Mouse (Mus musculus) right cerebral cortex, postnatal 10 days (tissue): ENCODE measurements at regions not wholly inside any gene's neighbourhood (a gene's known extent, or its start where the extent isn't known, plus 50 kb on each side); places are given as distances from the start of the nearest gene placed in this dataset.
A peak's percentile ranks its signal among the peaks of the same experiment; 100 is the strongest.

Experiments
- DNase-seq, 2 experiments: peaks; one replicate each; pipeline ENCODE4 v3.0.0; 2021; ENCODE audit warnings: low spot score in 2 of 2

DNA sequence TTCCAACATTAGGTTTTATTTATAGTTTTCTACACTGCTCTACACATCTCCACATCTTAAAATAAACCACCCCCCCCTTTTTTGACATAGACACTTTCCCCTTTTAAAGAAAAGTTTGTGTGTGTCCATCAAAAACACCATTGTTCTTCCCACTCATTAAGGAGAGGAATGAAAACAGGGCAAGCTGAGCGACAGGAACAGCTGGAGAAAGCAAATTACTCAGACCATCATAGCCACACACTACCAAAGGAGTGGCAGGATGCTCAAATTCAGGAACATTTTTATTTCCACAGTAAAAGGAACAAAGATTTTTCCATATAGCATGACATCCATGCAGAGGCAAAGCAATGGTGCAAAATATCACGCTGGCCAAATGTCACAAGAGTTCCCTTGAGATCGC, 198.6 kb downstream of the Gm11361 start:
- DNase-seq, result no peak

DNA sequence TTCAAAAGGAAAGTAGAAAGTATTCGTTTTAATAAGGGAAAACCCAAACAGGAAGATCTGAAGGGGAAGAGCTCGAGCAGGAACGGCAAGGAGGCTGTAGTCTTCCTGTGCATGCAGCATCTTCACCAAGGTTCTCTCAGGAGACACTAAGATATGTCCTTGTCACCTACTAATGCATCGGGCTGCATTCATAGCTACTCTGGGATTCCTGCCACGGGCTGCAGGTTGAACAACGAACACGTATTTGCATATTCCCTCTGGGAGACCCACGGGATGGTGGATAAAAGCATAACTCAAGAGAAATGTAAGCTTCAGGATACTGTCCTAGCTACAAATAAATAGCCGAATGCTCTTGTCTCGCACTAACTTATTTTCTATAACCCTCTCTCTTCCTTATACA, 197.7 kb downstream of the Gm11361 start:
- DNase-seq, result no peak

DNA sequence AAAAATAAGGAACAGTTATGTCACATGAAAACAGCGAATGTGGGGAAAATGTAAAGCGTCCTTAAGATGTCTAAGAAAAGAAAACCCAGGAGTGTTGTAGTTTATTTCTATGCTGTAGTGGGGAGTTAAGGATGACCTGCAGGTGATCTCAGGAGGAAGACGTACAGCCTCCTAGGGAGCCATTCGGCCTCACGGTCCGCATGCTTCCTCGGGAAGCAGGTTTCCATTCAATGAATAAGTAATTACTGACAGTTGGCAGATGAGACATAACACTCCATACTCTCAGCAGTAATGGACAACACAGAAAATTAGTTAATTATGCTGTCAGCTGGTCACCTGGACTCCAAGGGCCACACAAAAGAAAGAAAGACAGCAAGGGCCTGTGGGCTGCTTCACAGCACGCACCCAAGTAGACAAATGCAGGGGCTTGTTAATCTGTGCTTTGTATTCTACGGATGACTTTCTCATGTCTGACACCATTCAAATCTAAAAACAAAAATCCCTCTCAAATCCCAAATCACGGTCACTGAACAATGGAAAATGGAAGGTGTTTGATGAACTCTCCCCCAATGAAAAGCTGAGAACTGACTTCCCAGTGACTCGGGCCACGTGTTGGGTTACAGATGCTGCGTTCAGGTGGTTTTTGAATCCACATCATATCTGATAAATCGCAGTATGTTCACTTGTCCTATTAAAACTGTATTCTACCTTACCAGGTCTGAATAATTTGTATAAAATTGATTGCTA, 193.5 kb downstream of the Gm11361 start:
- no peak for DNase-seq

DNA sequence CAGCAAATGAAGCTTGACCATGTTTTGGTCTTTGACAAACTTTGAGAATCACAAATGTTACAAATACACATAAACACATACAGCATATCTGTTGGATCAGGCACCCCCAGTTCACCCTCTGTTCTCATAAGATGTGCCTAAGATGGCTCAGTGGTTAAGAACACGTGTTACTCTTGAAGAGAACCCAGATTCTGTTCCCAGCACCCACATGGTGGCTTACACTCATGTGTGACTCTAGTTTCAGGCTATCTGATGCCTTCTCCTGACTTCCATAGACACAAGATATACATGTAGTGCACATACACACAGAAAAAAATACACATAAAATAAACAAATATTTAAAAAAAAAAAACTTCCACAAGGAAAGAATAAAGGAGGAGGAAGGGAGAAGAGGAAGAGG, 191.7 kb downstream of the Gm11361 start:
- DNase-seq, result no peak

DNA sequence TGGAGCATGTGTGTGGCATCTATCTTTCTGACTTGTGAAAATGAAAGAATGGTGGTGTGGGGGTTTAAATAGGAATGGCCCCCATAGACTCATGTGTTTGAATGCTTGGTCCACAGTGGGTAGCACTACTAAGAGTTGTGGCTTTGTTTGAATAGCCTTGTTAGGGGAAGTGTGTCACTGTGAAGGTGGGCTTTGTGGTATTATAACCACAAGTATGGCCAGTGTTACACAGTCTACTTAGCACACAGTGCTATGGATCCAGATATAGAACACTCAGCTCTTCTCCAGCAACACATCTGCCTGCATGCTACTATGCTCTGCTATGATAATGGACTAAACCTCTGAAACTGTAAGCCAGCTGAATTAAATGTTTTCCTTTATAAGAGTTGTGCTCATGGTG, 184.9 kb downstream of the Gm11361 start:
- DNase-seq, result no peak

DNA sequence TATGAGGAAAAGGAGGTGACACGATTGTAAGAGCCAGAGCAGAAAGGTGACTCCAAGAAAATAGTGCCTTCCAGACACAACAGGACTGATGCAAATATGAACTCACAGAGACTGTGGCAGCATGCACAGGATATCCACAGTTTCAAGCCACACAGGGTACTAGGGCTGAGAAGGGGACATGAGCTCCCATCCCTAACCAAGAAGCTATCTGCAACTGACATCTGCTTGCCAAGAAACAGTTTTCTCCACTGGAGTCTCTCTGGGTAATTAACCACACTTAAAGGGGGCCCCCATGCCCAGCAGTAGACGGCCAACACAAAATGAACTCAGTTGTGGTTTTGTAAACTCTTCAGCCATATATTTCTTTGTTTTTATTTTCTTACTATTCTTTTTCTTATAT, 176.1 kb downstream of the Gm11361 start:
- no peak for DNase-seq

DNA sequence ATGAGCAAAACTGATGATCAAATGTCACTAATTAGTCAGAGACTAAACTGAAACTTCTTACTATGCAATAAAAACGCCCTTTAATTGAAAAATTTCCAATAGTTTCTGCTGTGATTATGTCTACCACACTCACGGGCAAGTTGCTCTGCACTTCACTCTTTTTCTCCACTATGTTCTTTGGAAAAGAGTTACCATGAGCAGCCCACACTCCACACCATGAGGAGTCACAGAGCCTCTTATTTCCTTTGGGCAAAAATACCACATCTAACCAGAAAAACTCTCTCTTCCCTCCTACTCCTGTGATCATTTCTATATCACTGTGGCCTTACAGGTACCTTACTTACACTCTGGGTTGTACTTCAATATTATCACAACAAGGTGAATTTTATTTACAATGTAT, 174.7 kb downstream of the Gm11361 start:
- no peak for DNase-seq

DNA sequence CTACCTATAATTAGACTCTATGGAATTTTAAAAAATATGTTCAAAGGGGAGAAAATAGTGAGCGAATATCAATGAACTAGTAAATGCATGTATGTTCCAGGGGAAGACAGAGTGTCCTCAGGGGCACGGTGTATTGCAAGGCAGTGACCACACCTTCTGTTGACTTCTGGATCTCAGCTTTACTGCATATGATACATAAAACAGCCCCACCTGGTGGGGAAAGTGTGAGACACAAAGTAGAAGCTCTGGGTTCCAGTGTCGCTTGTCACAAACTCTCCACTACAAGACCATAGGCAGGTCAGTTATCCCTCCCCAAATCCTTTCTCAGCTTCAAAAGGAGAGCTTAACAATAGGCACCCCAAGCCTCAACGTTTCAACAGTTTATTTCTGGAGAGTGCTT, 168.8 kb downstream of the Gm11361 start:
- no peak for DNase-seq

DNA sequence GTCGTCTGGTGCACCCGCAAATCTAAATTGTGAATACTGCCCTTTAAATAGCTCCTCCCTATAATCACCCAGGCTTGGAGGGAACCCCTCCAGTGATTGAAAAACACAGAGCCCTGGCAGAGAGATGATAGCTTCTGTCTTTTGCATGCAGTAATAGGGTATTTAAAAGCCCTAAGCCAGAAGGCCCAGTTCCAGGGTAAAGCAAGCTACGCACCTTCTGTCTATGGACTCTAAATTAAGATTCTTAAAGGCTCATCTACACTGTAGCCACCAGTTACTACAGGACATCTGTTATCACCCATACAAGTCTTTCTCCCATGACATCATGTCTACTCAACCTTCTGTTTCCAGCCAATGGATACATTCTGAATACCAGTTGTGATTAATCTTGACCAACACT, 167.8 kb downstream of the Gm11361 start:
- DNase-seq, result no peak

DNA sequence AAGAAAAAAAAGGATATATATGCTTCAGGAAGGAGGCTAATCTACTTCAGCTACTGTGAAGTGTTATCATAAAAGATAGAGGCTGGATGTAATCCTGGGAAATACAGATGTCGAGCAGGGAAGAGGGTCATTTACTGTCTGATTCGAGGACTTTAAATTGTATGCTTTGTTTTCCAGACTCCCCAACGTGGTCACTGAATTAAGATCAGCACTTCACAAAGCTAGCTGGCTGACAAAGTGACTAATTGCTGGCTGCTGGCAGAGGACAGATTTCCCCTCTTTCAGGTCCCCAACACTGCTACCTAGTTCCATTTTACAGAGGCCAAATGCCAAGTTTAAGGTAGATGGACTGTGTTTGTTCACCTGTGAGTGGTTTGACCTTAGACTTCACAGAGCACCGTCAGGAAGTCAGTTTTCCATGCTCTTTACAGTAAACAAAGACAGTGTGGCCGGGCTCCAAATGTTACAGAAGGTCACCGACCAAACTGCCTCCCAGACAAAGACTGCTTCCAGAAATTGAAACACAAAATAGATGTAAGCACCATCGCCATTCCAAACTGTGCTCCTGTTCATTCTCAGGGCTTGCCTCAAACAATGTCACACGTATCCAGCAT, 167.2 kb downstream of the Gm11361 start:
- DNase-seq, result no peak

DNA sequence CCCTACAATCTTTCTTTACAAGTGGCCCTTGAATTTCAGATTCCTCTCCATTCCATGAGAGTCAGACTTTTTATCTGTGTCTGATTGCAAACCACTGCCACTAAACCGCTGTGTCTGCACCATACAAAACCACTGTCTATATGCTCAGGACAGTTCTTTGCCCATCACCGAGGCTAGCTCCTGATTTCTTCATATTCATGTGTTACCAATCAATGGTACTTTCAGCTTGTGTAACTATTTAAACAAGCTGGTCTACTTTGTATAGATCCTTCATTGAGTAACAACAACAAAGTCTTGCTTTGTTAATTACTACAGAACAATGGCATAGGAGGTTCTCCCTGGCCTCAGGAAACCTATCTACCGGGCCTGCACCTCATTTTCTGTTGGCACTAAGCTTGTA, 164.0 kb downstream of the Gm11361 start:
- DNase-seq, result no peak

DNA sequence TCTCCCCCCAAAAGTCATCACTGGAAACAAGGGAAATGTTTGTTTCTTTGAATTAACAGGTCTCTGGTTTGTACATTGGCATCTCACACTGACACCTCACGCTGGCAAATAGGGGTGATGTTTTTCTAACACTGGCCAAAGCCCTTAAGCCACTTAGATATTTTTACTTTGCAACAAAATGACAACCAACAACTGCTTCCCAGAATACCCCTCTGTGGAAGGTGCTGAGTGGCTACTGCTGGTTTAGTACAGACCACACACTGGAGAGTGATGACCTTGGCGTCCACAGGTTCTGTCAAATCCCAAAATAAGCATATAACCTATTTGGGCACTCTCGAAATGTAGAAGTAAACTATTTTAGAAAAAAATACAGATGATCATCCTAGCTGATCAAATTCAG, 163.3 kb downstream of the Gm11361 start:
- DNase-seq, result no peak

DNA sequence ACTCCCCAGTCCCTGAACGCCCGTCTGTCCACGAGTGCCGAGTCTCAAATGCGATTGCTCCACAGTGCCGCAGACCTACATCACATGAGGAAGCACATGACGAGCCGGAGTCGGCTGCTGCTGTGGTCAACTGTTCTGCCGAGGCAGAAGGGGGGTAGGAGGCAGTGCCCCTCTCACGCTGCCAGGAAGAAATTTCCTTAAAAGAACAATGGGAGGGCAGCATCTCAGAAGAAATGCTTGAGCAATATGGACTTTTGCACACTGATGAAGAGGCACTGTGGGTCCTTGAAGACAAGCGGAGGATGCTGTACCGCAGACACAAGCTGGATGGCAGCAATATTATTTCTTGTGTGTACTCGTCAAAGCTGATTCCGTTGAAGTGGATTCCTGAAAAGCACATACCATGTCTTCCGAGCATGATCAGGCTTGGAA, 162.6 kb downstream of the Gm11361 start:
- peak; percentile 92 to 96 for DNase-seq

DNA sequence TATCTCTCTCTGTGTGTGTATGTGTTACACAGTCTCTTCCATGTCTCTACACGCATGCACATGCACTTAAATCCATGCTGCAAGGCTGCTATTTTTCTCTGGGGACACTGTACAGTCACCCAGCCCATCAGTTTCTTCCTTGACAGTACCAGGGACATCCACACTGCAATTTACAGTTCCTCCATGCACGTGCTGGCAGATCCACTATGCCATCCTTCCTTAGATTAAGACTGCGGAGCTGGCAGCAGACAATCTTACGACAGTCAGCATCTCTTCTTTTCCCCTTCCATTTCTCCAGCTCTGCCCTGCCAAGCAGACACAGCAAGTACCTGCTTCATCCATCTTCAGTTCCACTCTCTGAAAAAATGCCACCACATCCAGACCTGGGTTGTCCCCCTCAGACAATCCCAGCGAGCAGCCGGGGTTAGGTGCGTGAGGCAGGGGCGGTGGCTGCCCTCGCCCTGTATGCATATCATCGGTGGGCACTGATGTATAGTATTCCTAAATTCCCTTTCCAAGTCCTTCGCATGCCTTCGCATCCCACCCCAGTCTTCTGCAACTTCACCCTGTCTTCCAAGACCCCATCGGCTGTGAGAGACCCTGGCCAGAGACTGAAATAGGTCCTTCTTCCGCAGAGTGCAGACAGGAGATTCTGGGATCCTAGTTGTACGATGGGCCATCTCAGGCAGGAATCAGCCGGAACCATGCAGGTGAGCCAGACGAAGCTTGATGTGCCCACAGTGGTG, 161.8 kb downstream of the Gm11361 start:
- DNase-seq, result peak; percentile 39 to 53

DNA sequence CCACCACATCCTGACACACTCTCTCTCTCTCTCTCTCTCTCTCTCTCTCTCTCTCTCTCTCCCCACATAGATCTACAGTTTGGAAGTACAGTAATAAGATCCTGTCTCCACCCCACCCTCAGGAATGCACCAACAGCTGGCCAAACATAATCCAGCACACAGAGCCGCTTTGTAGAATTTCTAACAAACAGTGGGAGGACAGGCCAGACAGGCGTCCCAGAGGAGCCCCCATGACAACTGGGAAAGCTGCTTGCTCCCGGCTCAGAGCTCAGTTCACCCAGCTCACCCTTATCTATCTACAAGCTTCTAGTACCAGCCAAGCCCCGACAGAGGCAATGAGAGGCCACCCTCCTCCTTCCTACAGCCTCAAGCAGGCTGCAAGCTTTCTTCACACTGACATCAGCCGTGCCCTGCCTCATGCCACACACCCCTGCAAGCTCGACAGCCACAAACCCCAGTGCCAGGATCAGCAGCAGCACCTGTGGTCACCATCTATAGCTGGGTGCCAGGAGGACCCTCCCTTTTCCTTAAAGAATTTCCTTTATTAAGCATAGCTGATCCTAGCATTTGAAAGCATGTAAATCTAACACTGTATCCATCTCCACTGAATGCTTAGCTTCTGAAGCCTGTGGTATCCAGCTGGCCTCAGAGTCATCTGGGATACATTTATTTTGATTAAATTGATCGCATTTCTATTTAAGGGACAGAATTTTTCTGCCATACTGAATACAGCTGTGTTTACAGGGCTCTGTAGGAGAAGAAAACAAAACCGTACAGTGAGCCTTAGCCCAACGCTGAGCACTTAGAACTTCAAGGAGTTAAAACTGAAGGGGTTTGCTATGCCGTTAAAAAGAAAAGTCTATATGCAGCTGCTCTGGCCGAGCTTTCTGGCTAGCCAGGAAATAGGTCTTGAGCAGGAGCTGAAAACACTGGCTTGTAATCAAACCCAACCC, 160.9 kb downstream of the Gm11361 start:
- peak; percentile 71 to 75 for DNase-seq

DNA sequence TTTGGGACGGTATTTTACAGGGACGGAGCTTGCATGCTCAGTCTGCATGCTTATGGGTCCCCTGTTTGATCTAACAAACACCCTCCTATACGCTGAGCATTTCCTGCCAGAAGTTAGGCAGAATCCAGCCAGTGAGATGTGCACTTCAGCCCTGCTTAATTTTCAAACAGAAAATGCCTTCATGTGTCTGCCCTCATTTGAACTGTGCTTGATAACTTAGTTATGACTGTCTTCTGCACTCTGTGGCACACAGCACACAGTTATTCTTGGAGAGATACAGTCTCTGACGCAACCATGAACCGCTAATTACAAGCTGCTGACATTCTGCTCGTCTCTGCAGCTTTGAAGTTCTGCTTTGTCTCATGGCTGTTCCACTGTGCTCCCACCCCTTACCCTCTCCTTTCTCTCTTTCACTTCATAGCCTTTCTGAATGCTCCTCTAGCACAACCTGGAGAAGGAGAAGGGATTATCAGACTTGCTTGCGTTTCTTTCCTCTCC, 160.2 kb downstream of the Gm11361 start:
- peak; percentile 66 to 84 for DNase-seq

DNA sequence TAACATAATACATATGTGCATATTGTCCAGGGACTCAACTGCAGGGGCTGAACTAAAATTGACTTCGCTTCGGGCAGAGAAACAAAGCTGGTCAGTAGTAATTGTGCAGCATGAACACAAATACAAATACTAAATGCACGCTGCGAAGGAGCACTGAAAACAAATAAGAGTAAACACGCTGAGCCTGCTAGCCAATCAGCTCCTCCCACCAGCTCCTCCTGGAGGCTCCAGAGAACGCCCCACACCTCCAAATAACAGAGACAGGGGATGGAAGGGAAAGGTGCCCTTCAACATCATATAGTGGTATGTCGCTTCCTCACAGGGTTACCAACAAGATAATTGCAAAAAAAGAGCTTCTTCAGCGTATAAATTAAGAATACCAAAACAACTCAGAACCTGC, 159.6 kb downstream of the Gm11361 start:
- DNase-seq, result peak; percentile 58 to 71

DNA sequence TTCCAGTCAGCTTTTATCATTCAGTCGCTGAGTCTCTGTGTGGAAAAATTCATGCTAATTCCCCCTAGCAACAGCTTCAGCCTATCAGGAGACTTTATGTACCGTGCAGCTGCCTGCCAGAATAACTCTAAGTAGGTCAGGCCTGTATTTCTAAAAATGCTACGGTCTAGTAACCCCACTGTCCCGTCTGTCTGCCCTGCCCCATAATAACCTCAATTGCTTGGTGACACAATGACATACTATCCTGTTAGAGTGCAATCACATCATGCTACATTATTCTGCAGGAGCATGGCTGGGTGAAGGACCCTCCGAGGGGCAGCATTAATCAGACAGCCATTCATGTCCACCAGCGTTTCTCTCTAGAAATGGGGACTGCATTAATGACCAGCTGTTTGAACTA, 158.9 kb downstream of the Gm11361 start:
- DNase-seq, result peak; percentile 73 to 89

DNA sequence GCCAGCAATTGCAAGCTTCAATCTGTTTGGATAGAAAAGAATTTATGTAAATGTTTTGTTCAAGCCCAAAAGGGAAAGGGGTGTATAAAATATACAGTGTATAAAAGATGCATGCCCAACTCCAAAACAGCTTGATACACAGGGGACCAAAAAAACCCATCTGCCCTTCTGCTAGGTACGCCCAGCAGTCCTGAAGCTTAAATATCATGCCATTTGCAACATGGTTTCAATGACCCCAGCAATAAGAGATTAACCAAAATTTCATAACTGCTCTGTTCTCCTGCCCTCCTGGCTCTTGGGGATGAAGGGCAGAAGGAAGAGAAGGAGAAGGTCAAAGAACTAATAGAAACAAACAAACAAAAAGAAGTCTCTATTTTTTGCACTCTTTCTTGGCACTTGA, 158.4 kb downstream of the Gm11361 start:
- DNase-seq, result no peak

DNA sequence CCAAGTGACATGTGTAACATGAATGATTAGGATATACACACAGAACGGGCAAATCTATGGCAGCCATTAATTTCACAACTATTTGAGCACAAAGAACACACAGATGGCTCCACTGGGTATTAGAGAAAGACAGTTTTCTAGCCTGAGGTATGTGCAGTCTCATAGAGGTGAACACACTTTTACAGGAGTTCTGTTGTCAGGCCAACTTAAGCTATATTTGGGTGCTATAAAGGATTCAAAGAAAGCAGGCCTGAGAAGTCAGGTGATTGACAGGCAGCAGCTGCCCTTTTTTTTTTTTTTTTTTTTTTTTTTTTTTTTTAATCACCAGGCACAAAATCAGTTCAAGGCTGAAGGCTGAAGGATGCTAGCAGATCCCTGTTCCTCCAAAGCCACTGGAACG, 153.0 kb downstream of the Gm11361 start:
- DNase-seq, result no peak

DNA sequence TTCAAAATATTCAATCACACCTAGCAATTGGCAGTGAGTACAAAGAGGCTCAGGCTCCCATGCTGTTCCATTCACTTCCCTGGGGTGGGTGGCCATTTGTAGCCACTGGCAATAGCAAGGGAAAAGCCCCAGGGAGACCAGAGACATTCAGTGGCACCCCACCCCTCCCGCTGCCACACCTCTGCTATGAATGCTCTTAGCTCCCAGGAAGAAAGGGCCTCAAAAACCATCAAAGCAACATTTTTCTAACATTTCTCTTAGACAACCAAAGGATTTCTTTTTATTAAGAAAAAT, 152.2 kb downstream of the Gm11361 start:
- no peak for DNase-seq
